Mouse (Mus musculus): ENCODE measurements around the gene Mllt1.

DNA sequence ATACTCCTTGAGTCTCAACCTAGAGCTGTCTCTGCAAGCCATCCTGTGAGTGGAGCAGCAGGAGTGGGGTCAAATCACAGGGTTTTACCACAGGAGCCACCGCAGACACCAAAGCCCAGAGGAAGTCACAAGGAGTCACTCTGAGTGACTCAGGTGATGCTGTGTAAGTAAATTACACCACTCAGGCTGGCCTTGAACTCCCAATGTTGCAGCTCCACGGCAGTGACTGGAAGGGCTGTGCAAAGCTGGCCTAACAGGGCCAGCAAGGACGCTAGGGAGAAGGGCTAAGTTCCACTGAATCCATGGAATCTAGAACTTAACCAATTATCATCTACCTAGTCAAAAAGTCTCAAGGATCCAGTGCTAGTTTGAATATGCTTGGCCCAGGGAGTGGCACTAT, 29.0 kb downstream of the Mllt1 start:
- TF ChIP-seq CTCF (conservative IDR thresholded peaks at IDR 0.05; ENCODE audit: low read length) (no peak), NANOG (IDR thresholded peaks at IDR 0.05; ENCODE audit: borderline replicate concordance, low read length) (no peak), POU5F1 (IDR thresholded peaks at IDR 0.05; ENCODE audit: borderline replicate concordance, low read length) (no peak)
